Mouse (Mus musculus) heart, embryonic 13.5 days (tissue): ENCODE measurements at regions not wholly inside any gene's neighbourhood (a gene's known extent, or its start where the extent isn't known, plus 50 kb on each side); places are given as distances from the start of the nearest gene placed in this dataset.

Source experiments
- ATAC-seq: fragments of 200-750 bp; cut with Nextera tagmentation; 2 replicates; pipeline ENCODE4 v1.8.0; 2017; ENCODE audit warnings: moderate TSS enrichment; ENCODE audit not compliant: insufficient number of reproducible peaks, low FRiP score, low TSS enrichment; ENCODE audit errors: extremely low read depth
- H3K27ac ChIP-seq: fragments of 300-500 bp; sonication (generic); replicated peaks from 2 replicates; pipeline ENCODE4 v1.5.1; 2015; ENCODE audit warnings: moderate library complexity, mild to moderate bottlenecking, inconsistent platforms
- H3K27me3 ChIP-seq: fragments of 300-500 bp; sonication (generic); replicated peaks from 2 replicates; pipeline ENCODE4 v1.6.1; 2015; ENCODE audit warnings: mild to moderate bottlenecking, inconsistent platforms
- H3K36me3 ChIP-seq: fragments of 300-500 bp; sonication (generic); 2 replicates; pipeline ENCODE4 v1.6.1; 2015; ENCODE audit warnings: mild to moderate bottlenecking, inconsistent platforms
- H3K4me1 ChIP-seq: fragments of 300-500 bp; sonication (generic); 2 replicates; pipeline ENCODE4 v1.6.1; 2015; ENCODE audit warnings: inconsistent platforms
- H3K4me2 ChIP-seq: fragments of 300-500 bp; sonication (generic); 2 replicates; pipeline ENCODE4 v1.6.1; 2015; ENCODE audit warnings: inconsistent platforms, mild to moderate bottlenecking, moderate library complexity
- H3K4me3 ChIP-seq: fragments of 300-500 bp; sonication (generic); 2 replicates; pipeline ENCODE4 v1.5.1; 2015; ENCODE audit warnings: moderate library complexity, mild to moderate bottlenecking, inconsistent platforms
- H3K9ac ChIP-seq: fragments of 300-500 bp; sonication (generic); 2 replicates; pipeline ENCODE4 v1.6.1; 2015; ENCODE audit warnings: inconsistent platforms, mild to moderate bottlenecking, moderate library complexity
- H3K9me3 ChIP-seq: fragments of 300-500 bp; sonication (generic); 2 replicates; pipeline ENCODE4 v1.6.1; 2016; ENCODE audit warnings: inconsistent platforms
- WGBS: fragments of 180-500 bp; shearing (Covaris S2); methylation state at CpG from one replicate; pipeline ENCODE4 v1.1.7; 2015; ENCODE audit warnings: mixed read lengths; 5-methylcytosine and 5-hydroxymethylcytosine counted together

- H3K4me2 ChIP-seq = no peak overlapping the region
- ATAC-seq = no peak
- H3K4me1 ChIP-seq = peaks cover 23% of the 10 kb centered on the region
- H3K4me3 ChIP-seq = no peak overlapping the region
- no peak overlapping the region for H3K27ac ChIP-seq
- H3K9me3 ChIP-seq = no peaks in the 10 kb centered on the region
- no peak overlapping the region for H3K9ac ChIP-seq
- no peaks in the 10 kb centered on the region for H3K36me3 ChIP-seq
- H3K27me3 ChIP-seq = no peaks in the 10 kb centered on the region
- WGBS = 76% methylated on average over 5 of the region's 5 CpGs
Observed at GRCm38 (mm10) chr10:9531931-9532330, 143.1 kb downstream of the Samd5 start.

GRCm38 (mm10) chr10:9529408-9529807 lies 145.6 kb downstream of the Samd5 start:
- 9% methylated on average over 7 of the region's 7 CpGs for WGBS
- no peaks in the 10 kb centered on the region for H3K36me3 ChIP-seq
- H3K9me3 ChIP-seq = no peaks in the 10 kb centered on the region
- H3K4me2 ChIP-seq = no peak overlapping the region
- peak overlapping the region; percentile 43; the same call in 1 of the 2 replicates for H3K27ac ChIP-seq
- H3K27me3 ChIP-seq = no peaks in the 10 kb centered on the region
- peaks cover 17% of the 10 kb centered on the region for H3K4me1 ChIP-seq
- H3K9ac ChIP-seq = no peak overlapping the region
- no peak overlapping the region for H3K4me3 ChIP-seq
- ATAC-seq = no peak

- ATAC-seq = no peak
- no peak overlapping the region for H3K9ac ChIP-seq
- H3K4me3 ChIP-seq = no peak overlapping the region
- no peak overlapping the region for H3K27ac ChIP-seq
- no peaks in the 10 kb centered on the region for H3K27me3 ChIP-seq
- peaks cover 17% of the 10 kb centered on the region for H3K4me1 ChIP-seq
- H3K36me3 ChIP-seq = no peaks in the 10 kb centered on the region
- no peak overlapping the region for H3K4me2 ChIP-seq
- 71% methylated on average over 4 of the region's 4 CpGs for WGBS
- H3K9me3 ChIP-seq = no peaks in the 10 kb centered on the region
Observed at GRCm38 (mm10) chr10:9528066-9528465, 146.9 kb downstream of the Samd5 start.

- H3K27me3 ChIP-seq = no peaks in the 10 kb centered on the region
- no peaks in the 10 kb centered on the region for H3K9me3 ChIP-seq
- no peak overlapping the region for H3K9ac ChIP-seq
- no peak for ATAC-seq
- WGBS = 38% methylated on average over 12 of the region's 12 CpGs
- H3K4me3 ChIP-seq = no peak overlapping the region
- no peak overlapping the region for H3K27ac ChIP-seq
- H3K36me3 ChIP-seq = no peaks in the 10 kb centered on the region
- H3K4me2 ChIP-seq = no peak overlapping the region
- peaks cover 5% of the 10 kb centered on the region for H3K4me1 ChIP-seq
Observed at GRCm38 (mm10) chr10:9509764-9510390, 165.1 kb downstream of the Samd5 start.

GRCm38 (mm10) chr10:9509092-9509671 lies 165.8 kb downstream of the Samd5 start:
- Histone ChIP-seq H3K4me3 (no peak overlapping the region), H3K4me2 (no peak overlapping the region), H3K9me3 (no peaks in the 10 kb centered on the region), H3K36me3 (no peaks in the 10 kb centered on the region), H3K27me3 (no peaks in the 10 kb centered on the region), H3K9ac (no peak overlapping the region), H3K4me1 (peaks cover 5% of the 10 kb centered on the region), H3K27ac (no peak overlapping the region)
- ATAC-seq = no peak
- WGBS = 75% methylated on average over 17 of the region's 17 CpGs

- Histone ChIP-seq H3K27ac (no peak overlapping the region), H3K27me3 (no peaks in the 10 kb centered on the region), H3K9me3 (no peaks in the 10 kb centered on the region), H3K4me3 (no peak overlapping the region), H3K36me3 (no peaks in the 10 kb centered on the region), H3K4me2 (no peak overlapping the region), H3K9ac (no peak overlapping the region), H3K4me1 (no peaks in the 10 kb centered on the region)
- WGBS = 65% methylated on average over 11 of the region's 11 CpGs
- no peak for ATAC-seq
Observed at GRCm38 (mm10) chr10:9503569-9504493, 171.2 kb downstream of the Samd5 start.

- no peaks in the 10 kb centered on the region for H3K9me3 ChIP-seq
- no peak overlapping the region for H3K27ac ChIP-seq
- H3K9ac ChIP-seq = no peak overlapping the region
- H3K4me2 ChIP-seq = no peak overlapping the region
- no peaks in the 10 kb centered on the region for H3K27me3 ChIP-seq
- ATAC-seq = no peak
- no peaks in the 10 kb centered on the region for H3K36me3 ChIP-seq
- WGBS = 79% methylated on average over 3 of the region's 3 CpGs
- no peaks in the 10 kb centered on the region for H3K4me1 ChIP-seq
- H3K4me3 ChIP-seq = no peak overlapping the region
Observed at GRCm38 (mm10) chr10:9498550-9498949, 176.5 kb downstream of the Samd5 start.

- no peaks in the 10 kb centered on the region for H3K4me1 ChIP-seq
- H3K27me3 ChIP-seq = no peaks in the 10 kb centered on the region
- no peak overlapping the region for H3K4me3 ChIP-seq
- no peak overlapping the region for H3K27ac ChIP-seq
- 89% methylated on average over 1 of the region's 1 CpGs for WGBS
- H3K4me2 ChIP-seq = no peak overlapping the region
- no peak for ATAC-seq
- no peaks in the 10 kb centered on the region for H3K36me3 ChIP-seq
- H3K9me3 ChIP-seq = no peaks in the 10 kb centered on the region
- H3K9ac ChIP-seq = no peak overlapping the region
Observed at GRCm38 (mm10) chr10:9497021-9497420, 178.0 kb downstream of the Samd5 start.

- H3K4me1 ChIP-seq = no peaks in the 10 kb centered on the region
- H3K36me3 ChIP-seq = no peaks in the 10 kb centered on the region
- WGBS = 24% methylated on average over 6 of the region's 6 CpGs
- H3K27ac ChIP-seq = no peak overlapping the region
- no peaks in the 10 kb centered on the region for H3K9me3 ChIP-seq
- H3K9ac ChIP-seq = no peak overlapping the region
- no peak overlapping the region for H3K4me3 ChIP-seq
- ATAC-seq = no peak
- no peaks in the 10 kb centered on the region for H3K27me3 ChIP-seq
- H3K4me2 ChIP-seq = no peak overlapping the region
Observed at GRCm38 (mm10) chr10:9495143-9495651, 179.8 kb downstream of the Samd5 start.

- Histone ChIP-seq H3K4me1 (no peaks in the 10 kb centered on the region), H3K9me3 (no peaks in the 10 kb centered on the region), H3K27me3 (no peaks in the 10 kb centered on the region), H3K4me2 (no peak overlapping the region), H3K27ac (no peak overlapping the region), H3K4me3 (no peak overlapping the region), H3K9ac (no peak overlapping the region), H3K36me3 (no peaks in the 10 kb centered on the region)
- WGBS = 74% methylated on average over 2 of the region's 2 CpGs
- ATAC-seq = no peak
Observed at GRCm38 (mm10) chr10:9490416-9490815, 184.6 kb downstream of the Samd5 start.

GRCm38 (mm10) chr10:9462361-9462760 lies 212.6 kb downstream of the Samd5 start:
- Histone ChIP-seq H3K9me3 (no peaks in the 10 kb centered on the region), H3K27ac (no peak overlapping the region), H3K27me3 (no peaks in the 10 kb centered on the region), H3K4me1 (no peaks in the 10 kb centered on the region), H3K9ac (no peak overlapping the region), H3K4me3 (no peak overlapping the region), H3K4me2 (no peak overlapping the region), H3K36me3 (no peaks in the 10 kb centered on the region)
- WGBS = 69% methylated on average over 6 of the region's 6 CpGs
- no peak for ATAC-seq
